Mouse (Mus musculus) natural killer cell, adult 2 months (primary cell): ENCODE data around the gene Gm4312.
"Not testable (repeated sequence)": the region's sequence is repeated elsewhere in the genome, so short reads cannot be mapped to it uniquely, and the experiment has no call there.

Experiments
- DNase-seq, 2 experiments: peaks; one replicate each; pipeline ENCODE4 v3.0.0; 2022; ENCODE audit warnings: low spot score in 2 of 2

Gm4312 gene

GRCm38 (mm10) chr10:100382460-100382859 is at the start of gene Gm4312:
TSS of gene Gm4312 (minus strand) at chr10:100382560.
- not testable (repeated sequence) for DNase-seq

DNA sequence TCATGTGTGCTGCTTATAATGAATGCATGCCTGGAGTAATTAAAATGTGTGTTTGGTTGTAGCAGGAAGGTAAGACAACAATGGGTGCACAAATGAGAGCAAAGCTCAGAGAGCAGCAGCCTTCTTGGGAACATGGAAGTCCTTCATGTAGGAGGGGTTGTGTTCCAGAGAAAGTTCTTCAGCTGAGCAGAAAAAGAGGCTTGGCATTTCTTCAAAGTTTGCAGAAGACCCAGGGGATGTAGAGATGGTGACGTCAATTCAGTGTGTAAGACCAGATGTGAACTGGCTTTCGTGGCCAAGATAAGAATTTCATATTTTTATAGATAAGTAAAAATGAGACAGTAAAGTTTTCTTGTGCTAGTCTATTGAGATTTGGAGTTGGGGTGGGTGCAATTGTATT is 45.2 kb upstream of the Gm4312 start:
- no peak for DNase-seq

- DNase-seq, result no peak
Measured at GRCm38 (mm10) chr10:100415566-100415965, 33.2 kb upstream of the Gm4312 start.

GRCm38 (mm10) chr10:100402301-100402700 is 19.9 kb upstream of the Gm4312 start:
- not testable (repeated sequence) for DNase-seq

- DNase-seq, result not testable (repeated sequence)
Measured at GRCm38 (mm10) chr10:100361038-100361437, 21.3 kb downstream of the Gm4312 start, which contains the start of gene Gm4307. TSS of gene Gm4307 (plus strand) at chr10:100361338.

DNA sequence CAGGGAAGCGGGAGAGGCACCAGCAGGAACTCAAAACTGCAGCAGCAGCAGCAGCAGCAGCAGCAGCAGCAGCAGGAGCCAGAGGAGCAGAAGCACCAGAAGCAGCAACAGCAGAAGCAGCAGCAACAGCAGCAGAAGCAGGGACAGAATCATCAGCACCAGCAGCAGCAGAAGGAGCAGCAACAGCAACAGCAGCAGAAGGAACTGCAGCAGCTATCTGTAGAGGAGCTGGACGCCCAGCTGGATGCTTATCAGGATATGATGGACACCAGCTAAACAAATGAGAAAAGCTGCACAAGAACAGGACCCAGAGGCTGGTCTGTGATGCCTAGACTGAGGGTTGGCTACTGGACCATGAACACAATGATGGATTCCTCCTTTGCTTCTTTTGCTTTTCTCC is 25.5 kb downstream of the Gm4312 start:
- DNase-seq, result peak in 1 of 2 experiments; percentile 0

- DNase-seq, result not testable (repeated sequence)
Measured at GRCm38 (mm10) chr10:100350793-100351192, 31.6 kb downstream of the Gm4312 start, which contains the start of gene Gm4305. TSS of gene Gm4305 (plus strand) at chr10:100351093.

DNA sequence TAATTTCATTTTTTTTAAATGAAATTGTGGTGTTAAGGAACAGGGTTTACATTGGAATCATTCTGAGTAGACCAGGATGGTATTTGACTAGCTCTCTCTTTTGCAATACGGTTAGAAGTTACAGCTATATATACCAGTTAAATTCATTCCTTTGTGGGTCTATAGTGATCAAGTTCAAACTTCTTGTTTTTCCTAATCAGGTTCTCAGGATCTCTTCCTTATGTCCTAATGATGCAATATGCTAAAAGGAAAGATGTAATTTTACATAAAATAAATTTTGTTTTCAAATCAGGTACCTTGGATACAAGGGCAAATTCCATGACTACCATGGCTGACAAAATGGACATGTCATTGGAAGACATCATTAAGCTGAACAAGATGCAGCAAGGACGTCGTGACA is 36.7 kb downstream of the Gm4312 start, which contains the start of gene Gm4303:
Gene Gm4303 (plus strand): TSS at position 301 of the 400 bp plus-strand sequence.
- DNase-seq, result not testable (repeated sequence)

- DNase-seq, result not testable (repeated sequence)
Measured at GRCm38 (mm10) chr10:100340536-100340935, 41.8 kb downstream of the Gm4312 start, which contains the start of gene Gm4302. TSS of gene Gm4302 (plus strand) at chr10:100340836.

- not testable (repeated sequence) for DNase-seq
Measured at GRCm38 (mm10) chr10:100335376-100335775, 47.0 kb downstream of the Gm4312 start, which contains the start of gene Gm4301. TSS of gene Gm4301 (plus strand) at chr10:100335676.
